Mouse (Mus musculus) c-Kit-positive CD71-negative TER-119-negative erythroid progenitor cells, embryonic 14.5 days (primary cell): ENCODE measurements around the gene Olfr1484.
"Not testable (repeated sequence)": the region's sequence is repeated elsewhere in the genome, so short reads cannot be mapped to it uniquely, and the experiment has no call there.

Source experiments
- DNase-seq: peaks from one replicate; pipeline ENCODE4 v3.0.0-alpha.2; 2013; ENCODE audit warnings: low read depth

Olfr1484 gene

GRCm38 (mm10) chr19:13583211-13583610 is at the start of gene Olfr1484:
Olfr1484 (plus strand) TSS chr19:13583511.
- no peak for DNase-seq

DNA sequence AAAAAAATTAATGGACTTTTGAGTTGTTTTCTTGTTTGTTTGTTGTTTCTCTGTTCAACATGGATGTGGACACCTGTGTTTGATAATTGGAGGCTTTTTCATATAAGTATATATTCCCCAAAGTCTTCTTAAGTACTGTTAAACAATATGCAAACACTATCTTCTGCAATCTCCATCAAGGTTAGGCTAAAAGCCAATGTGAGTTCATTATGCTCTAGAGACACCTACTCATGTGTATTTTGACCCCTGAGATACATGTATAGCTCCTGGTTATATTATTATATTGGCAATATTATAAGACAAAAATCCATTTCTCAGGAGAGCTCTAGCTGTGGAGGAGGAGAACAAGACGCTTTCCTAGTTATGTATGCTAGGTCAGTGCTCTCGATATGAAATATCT is 33.8 kb downstream of the Olfr1484 start, which contains the start of gene Olfr1487:
Gene Olfr1487 (plus strand): TSS at position 301 of the 400 bp plus-strand sequence.
- DNase-seq = not testable (repeated sequence)

GRCm38 (mm10) chr19:13631321-13631720 is 48.0 kb downstream of the Olfr1484 start, which contains the start of gene Olfr1489:
Olfr1489 (plus strand) TSS chr19:13631621.
- no peak for DNase-seq
